Mouse (Mus musculus): Measurements from ENCODE around the gene Slc7a6. TPM values are rescaled to one million over a fixed set of nuclear protein-coding genes. Genes with fewer than 3 reads are reported as not detected.

Gene Slc7a6
- polyA plus RNA-seq, 1 experiment: 21.3 TPM

GRCm38 (mm10) chr8:106140769-106141168, 27.9 kb upstream of the Slc7a6 start:
- TF ChIP-seq USF1 (IDR thresholded peaks at IDR 0.05; ENCODE audit: low read depth) (no peak), CEBPB (IDR thresholded peaks at IDR 0.05; ENCODE audit: low read depth) (peak; percentile 54), MYOD1 (IDR thresholded peaks at IDR 0.05; ENCODE audit: control insufficient read depth, insufficient read length, low read depth) (no peak), CTCF (IDR thresholded peaks at IDR 0.05; ENCODE audit: control insufficient read depth, insufficient read depth, insufficient read length) (peak; percentile 65)
- H3K4me3 ChIP-seq (ENCODE audit: insufficient read depth, poor library complexity, severe bottlenecking): no peak overlapping the region
- H3ac ChIP-seq (ENCODE audit: control insufficient read depth, insufficient read length, low read depth): no peak overlapping the region
- no peaks in the 10 kb centered on the region for H3K27me3 ChIP-seq (ENCODE audit: control insufficient read depth, insufficient read depth, insufficient read length)
- no peaks in the 10 kb centered on the region for H3K36me3 ChIP-seq (ENCODE audit: control insufficient read depth, insufficient read depth)
- no peaks in the 10 kb centered on the region for H3K79me3 ChIP-seq (ENCODE audit: low read depth)
- no peaks in the 10 kb centered on the region for H3K79me2 ChIP-seq (ENCODE audit: control insufficient read depth, insufficient read depth)

GRCm38 (mm10) chr8:106145331-106145730, 23.3 kb upstream of the Slc7a6 start:
- Histone ChIP-seq H3K27me3 (ENCODE audit: control insufficient read depth, insufficient read depth, insufficient read length) (no peaks in the 10 kb centered on the region), H3K79me3 (ENCODE audit: low read depth) (no peaks in the 10 kb centered on the region), H3ac (ENCODE audit: control insufficient read depth, insufficient read length, low read depth) (no peak overlapping the region), H3K4me3 (ENCODE audit: insufficient read depth, poor library complexity, severe bottlenecking) (no peak overlapping the region), H3K36me3 (ENCODE audit: control insufficient read depth, insufficient read depth) (no peaks in the 10 kb centered on the region), H3K79me2 (ENCODE audit: control insufficient read depth, insufficient read depth) (peaks cover under 1% of the 10 kb centered on the region)
- TF ChIP-seq USF1 (IDR thresholded peaks at IDR 0.05; ENCODE audit: low read depth): no peak
- TF ChIP-seq MYOD1 (IDR thresholded peaks at IDR 0.05; ENCODE audit: control insufficient read depth, insufficient read length, low read depth): no peak
- no peak for TF ChIP-seq MYOG (IDR thresholded peaks at IDR 0.05; ENCODE audit: control insufficient read depth, extremely low read depth, insufficient read length)
- TF ChIP-seq CTCF (IDR thresholded peaks at IDR 0.05; ENCODE audit: control insufficient read depth, insufficient read depth, insufficient read length): no peak
- no peak for TF ChIP-seq FOSL1 (IDR thresholded peaks at IDR 0.05; ENCODE audit: insufficient read depth, low read length, poor library complexity, severe bottlenecking)
- no peak for TF ChIP-seq MAX (IDR thresholded peaks at IDR 0.05)
- TF ChIP-seq CEBPB (IDR thresholded peaks at IDR 0.05; ENCODE audit: low read depth): no peak

- no peak overlapping the region for H3K4me3 ChIP-seq (ENCODE audit: insufficient read depth, poor library complexity, severe bottlenecking)
- TF ChIP-seq MAX (IDR thresholded peaks at IDR 0.05) (no peak), MYOG (IDR thresholded peaks at IDR 0.05; ENCODE audit: control insufficient read depth, extremely low read depth, insufficient read length) (no peak), USF1 (IDR thresholded peaks at IDR 0.05; ENCODE audit: low read depth) (no peak), MYOD1 (IDR thresholded peaks at IDR 0.05; ENCODE audit: control insufficient read depth, insufficient read length, low read depth) (no peak), CTCF (IDR thresholded peaks at IDR 0.05; ENCODE audit: control insufficient read depth, insufficient read depth, insufficient read length) (no peak), CEBPB (IDR thresholded peaks at IDR 0.05; ENCODE audit: low read depth) (no peak), FOSL1 (IDR thresholded peaks at IDR 0.05; ENCODE audit: insufficient read depth, low read length, poor library complexity, severe bottlenecking) (no peak)
- no peak overlapping the region for H3ac ChIP-seq (ENCODE audit: control insufficient read depth, insufficient read length, low read depth)
- peaks cover 8% of the 10 kb centered on the region for H3K79me2 ChIP-seq (ENCODE audit: control insufficient read depth, insufficient read depth)
- H3K27me3 ChIP-seq (ENCODE audit: control insufficient read depth, insufficient read depth, insufficient read length): no peaks in the 10 kb centered on the region
- H3K79me3 ChIP-seq (ENCODE audit: low read depth): peaks cover 3% of the 10 kb centered on the region
- H3K36me3 ChIP-seq (ENCODE audit: control insufficient read depth, insufficient read depth): no peaks in the 10 kb centered on the region
These were observed 22.6 kb upstream of the Slc7a6 start for GRCm38 (mm10) chr8:106146014-106146413.

GRCm38 (mm10) chr8:106147868-106148565, 20.6 kb upstream of the Slc7a6 start:
- Histone ChIP-seq H3ac (ENCODE audit: control insufficient read depth, insufficient read length, low read depth) (no peak overlapping the region), H3K79me2 (ENCODE audit: control insufficient read depth, insufficient read depth) (peaks cover 21% of the 10 kb centered on the region), H3K79me3 (ENCODE audit: low read depth) (peaks cover 4% of the 10 kb centered on the region), H3K36me3 (ENCODE audit: control insufficient read depth, insufficient read depth) (no peaks in the 10 kb centered on the region), H3K27me3 (ENCODE audit: control insufficient read depth, insufficient read depth, insufficient read length) (no peaks in the 10 kb centered on the region), H3K4me3 (ENCODE audit: insufficient read depth, poor library complexity, severe bottlenecking) (no peak overlapping the region)
- TF ChIP-seq MYOG (IDR thresholded peaks at IDR 0.05; ENCODE audit: control insufficient read depth, extremely low read depth, insufficient read length) (no peak), CTCF (IDR thresholded peaks at IDR 0.05; ENCODE audit: control insufficient read depth, insufficient read depth, insufficient read length) (no peak), USF1 (IDR thresholded peaks at IDR 0.05; ENCODE audit: low read depth) (no peak), CEBPB (IDR thresholded peaks at IDR 0.05; ENCODE audit: low read depth) (no peak), MAX (IDR thresholded peaks at IDR 0.05) (no peak), FOSL1 (IDR thresholded peaks at IDR 0.05; ENCODE audit: insufficient read depth, low read length, poor library complexity, severe bottlenecking) (no peak), MYOD1 (IDR thresholded peaks at IDR 0.05; ENCODE audit: control insufficient read depth, insufficient read length, low read depth) (no peak)

- Histone ChIP-seq H3K79me2 (ENCODE audit: control insufficient read depth, insufficient read depth) (peaks cover 21% of the 10 kb centered on the region), H3K27me3 (ENCODE audit: control insufficient read depth, insufficient read depth, insufficient read length) (no peaks in the 10 kb centered on the region)
- TF ChIP-seq CTCF (IDR thresholded peaks at IDR 0.05; ENCODE audit: control insufficient read depth, insufficient read depth, insufficient read length) (no peak), MYOG (IDR thresholded peaks at IDR 0.05; ENCODE audit: control insufficient read depth, extremely low read depth, insufficient read length) (no peak), MYOD1 (IDR thresholded peaks at IDR 0.05; ENCODE audit: control insufficient read depth, insufficient read length, low read depth) (no peak), USF1 (IDR thresholded peaks at IDR 0.05; ENCODE audit: low read depth) (no peak), CEBPB (IDR thresholded peaks at IDR 0.05; ENCODE audit: low read depth) (no peak), MAX (IDR thresholded peaks at IDR 0.05) (no peak), FOSL1 (IDR thresholded peaks at IDR 0.05; ENCODE audit: insufficient read depth, low read length, poor library complexity, severe bottlenecking) (no peak)
These were observed 19.6 kb upstream of the Slc7a6 start for GRCm38 (mm10) chr8:106149025-106149424.

More at GRCm38 (mm10) chr8:106149025-106149424, 19.6 kb upstream of the Slc7a6 start:
- Histone ChIP-seq H3K4me3 (ENCODE audit: insufficient read depth, poor library complexity, severe bottlenecking) (no peak overlapping the region), H3K79me3 (ENCODE audit: low read depth) (peaks cover 4% of the 10 kb centered on the region), H3ac (ENCODE audit: control insufficient read depth, insufficient read length, low read depth) (no peak overlapping the region), H3K36me3 (ENCODE audit: control insufficient read depth, insufficient read depth) (no peaks in the 10 kb centered on the region)

Measured in C2C12 (cell line).